Mouse (Mus musculus): ENCODE data around the gene Tmem26.

Tmem26 gene

DNA sequence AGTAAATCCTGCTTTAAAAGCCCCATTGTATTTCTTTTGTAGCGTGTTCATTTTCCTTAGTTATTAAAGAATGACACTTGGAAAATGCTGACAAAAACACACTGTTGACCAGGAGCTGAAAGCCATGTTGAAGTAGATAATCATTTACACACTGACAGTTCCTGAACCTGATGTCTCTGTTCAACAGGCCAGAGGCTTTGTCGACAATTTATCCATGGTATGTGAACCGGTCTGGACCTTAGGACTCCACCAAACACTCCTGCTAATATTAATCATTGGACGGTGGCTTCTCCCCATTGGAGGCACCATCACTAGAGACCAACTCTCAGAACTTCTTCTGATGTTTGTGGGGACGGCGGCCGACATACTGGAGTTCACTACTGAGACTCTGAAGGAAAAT is 27.5 kb downstream of the Tmem26 start:
- DNase-seq (ENCODE audit: low spot score in 2 of 2): no peak

DNA sequence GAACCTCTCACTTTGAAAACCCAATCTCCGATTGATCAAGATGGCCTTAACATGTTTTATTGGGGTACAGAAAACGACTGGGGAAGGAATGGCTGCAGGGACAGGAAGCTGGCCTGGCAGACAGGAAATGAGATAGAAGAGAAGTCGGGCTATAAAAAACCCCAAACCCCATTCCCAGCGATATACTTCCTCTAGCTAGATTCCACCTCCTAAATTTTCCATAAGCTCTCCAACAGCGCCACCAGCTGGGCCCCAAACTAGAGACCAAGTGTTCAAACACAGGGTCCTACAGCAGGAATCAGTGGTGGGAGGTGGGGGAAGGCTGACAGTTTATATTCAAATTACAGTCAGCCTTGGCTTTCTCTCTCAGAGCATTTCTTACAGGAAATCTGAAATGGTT is 35.8 kb downstream of the Tmem26 start:
- DNase-seq (ENCODE audit: low spot score in 2 of 2): no peak

DNA sequence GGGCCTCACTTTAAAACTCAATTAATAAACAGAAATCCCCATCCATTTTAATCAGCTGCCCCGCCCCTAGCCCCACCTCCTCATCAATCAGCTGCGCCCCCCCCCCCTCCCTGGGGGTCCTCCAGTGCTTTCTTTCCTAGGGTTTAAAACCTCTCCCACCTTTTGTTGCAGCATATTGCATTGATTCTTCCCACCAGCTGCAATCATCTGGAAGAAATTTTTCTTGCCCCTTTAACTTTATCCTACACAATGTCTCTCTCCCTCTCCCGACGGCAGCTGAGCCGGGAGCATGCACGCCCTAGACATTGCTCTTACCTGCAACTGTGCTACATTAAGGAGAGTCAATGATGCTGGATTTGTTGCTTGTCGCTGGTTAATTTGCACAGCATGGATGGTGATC is 36.3 kb downstream of the Tmem26 start:
- no peak for DNase-seq (ENCODE audit: low spot score in 2 of 2)

DNA sequence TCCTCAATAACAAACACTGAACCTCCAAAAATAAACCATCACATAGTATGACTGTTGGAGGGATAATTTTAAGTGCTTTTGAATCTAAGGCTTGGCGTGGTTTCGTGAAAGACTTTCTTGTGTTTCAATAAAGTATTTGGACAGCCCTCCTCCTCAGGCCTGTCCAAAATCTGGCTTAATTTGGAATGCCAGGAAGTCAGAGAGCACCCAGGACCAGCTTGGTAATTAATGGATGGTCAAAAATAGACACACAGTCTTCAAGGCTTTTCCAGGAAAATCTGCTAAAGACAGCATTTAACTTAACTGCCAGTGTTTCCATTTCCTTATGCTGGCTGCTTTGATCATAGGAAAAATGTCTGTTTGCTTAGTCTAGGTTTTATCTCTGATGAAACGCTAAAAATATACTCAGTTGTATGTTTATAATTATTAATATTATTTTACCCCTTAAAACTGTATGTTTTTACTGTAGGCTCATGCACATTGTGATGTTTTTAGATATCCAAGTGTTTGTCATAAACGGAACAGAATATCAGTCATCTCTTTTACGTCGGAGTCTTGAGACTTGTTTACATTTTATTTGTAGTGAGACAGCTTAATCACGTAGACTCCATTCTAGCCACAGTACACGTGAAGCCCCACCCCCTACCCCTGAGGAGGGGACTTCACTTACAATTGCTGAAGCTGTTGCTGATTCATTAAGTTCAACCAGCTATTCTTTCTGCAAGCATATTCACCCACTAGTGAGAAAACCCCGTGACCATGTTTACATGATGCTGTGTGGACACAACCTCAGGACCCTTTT is 57.8 kb downstream of the Tmem26 start:
- no peak for DNase-seq (ENCODE audit: low spot score in 2 of 2)

DNA sequence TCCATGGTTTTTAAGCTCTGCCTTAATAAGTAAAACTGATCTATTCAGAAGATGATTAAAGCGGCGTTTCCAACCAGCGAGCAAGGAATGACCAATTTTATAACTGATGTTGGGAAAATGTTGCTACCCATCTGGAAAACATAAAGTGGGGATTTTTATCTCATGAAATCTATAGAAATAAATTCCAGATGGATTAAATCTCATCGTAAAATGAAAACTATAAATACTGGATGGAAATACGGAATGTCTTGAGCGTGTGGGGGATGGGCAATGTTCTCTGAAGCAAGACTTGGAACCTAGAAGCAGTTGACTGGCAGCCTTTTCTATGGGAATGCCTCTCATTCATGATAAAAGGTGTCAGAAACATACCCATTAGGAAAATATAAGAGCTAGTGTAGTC is 59.3 kb downstream of the Tmem26 start:
- DNase-seq (ENCODE audit: low spot score in 2 of 2): no peak

DNA sequence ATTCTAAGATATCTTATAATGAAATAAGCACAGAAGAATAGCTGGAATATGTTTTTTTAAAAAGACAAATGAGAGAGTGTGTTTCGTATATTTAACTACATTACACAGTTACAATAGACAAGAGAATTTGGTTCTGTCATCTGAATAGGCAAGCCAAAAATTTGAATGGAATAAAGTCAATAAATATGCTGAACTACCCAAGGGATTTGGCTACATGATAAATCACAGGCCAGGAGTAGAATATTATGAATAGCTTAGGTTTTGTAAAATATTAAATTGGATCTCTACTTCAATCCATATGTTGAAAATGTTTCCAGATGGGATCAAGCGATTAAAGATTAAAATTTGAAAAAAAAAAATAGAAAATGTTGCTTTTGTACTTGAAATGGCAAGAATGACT is 60.4 kb downstream of the Tmem26 start:
- DNase-seq (ENCODE audit: low spot score in 2 of 2): no peak

DNA sequence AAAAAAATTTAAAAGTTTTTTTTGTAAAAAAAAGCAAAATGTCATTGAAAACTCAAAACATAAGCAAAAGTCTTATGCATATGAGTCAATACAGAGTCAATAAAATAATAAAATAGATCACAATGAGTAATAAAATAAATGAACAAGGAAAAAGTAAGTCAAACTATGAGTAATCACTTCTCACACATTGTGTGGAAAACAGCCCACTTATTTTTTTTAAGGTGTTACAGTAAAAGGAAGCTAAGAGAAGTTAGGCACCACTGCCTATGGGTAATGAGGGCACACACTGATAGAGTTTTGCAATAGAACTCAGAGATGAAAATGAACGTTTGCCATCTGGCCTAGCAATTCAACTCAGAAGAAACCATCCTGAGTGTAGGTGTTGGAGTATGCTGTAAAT is 61.0 kb downstream of the Tmem26 start:
- DNase-seq (ENCODE audit: low spot score in 2 of 2): no peak

DNA sequence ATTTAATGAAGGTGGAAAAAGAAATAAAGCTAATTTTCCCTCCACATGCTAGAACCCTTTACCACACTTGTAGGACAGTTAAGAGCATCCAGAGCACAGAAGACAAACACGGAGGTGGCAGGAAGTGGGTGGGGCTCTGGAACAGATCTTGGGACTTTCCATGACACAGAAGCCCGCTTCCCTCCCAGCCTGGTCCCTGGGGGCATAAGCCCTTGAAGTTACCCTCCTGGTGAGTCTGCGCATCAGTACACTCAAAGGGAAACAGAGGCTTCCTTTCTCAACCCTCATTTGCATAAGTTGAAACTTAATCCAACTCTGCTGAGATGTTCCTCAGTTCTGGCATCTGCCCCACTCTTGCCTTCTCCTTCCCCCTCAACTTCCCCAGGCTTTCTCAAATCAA is 72.0 kb downstream of the Tmem26 start:
- no peak for DNase-seq (ENCODE audit: low spot score in 2 of 2)

DNA sequence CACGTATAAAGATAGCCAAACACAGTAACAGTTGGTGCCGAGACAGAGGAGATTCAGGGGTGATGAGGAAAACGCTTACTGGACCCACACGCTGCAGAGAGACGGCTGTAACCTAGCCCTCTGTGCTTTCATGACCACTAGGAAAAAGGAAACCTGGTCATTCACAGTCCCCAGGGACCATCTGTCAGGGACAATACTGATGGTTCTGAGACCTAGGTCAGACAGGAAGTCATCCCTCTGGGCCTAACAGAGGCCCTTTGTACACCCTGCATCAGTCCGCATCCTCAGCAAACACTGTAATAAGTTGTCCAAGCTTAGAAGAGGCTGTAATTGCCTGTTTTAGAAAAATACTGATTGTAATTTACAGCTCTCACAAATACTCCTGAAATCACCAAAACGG is 76.4 kb downstream of the Tmem26 start:
- no peak for DNase-seq (ENCODE audit: low spot score in 2 of 2)

DNA sequence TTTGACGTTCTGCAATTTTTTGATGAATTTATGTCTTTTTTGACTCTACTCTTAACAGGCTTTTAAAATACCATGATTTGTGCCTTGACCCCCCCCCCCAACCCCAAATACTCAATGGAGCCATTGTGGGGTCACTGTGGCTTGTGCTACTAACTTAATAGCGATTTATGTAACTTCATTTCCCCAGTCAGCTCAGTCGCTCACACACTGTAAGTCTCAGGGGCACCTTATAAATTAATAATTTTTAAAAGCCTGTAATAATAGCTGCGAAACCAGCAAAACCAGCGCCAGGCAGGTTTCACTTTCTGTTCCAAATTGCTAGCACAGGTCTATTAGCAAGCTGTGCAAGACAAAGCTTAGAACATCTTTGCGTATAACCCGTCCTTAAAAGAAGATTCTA is 76.9 kb downstream of the Tmem26 start:
- DNase-seq (ENCODE audit: low spot score in 2 of 2): no peak

DNA sequence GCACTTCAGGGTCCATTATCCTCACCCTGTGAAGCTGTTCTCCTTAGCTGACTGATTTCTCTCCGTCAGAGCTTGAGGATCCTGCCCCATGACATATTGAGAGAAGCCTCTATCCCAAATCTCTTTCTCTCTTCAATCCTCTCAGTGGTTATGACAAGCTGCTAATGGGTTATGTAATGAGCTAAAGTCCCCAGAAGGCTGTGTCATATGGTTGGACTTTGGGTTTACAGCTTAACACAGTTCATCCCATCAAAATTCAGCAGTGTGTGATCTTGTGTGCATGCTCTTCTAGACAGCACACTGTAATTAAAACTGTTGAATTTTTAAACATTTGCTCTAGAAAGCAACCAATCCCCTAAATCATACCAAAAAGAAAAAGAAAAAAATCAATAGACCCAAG is 82.9 kb downstream of the Tmem26 start:
- no peak for DNase-seq (ENCODE audit: low spot score in 2 of 2)

DNA sequence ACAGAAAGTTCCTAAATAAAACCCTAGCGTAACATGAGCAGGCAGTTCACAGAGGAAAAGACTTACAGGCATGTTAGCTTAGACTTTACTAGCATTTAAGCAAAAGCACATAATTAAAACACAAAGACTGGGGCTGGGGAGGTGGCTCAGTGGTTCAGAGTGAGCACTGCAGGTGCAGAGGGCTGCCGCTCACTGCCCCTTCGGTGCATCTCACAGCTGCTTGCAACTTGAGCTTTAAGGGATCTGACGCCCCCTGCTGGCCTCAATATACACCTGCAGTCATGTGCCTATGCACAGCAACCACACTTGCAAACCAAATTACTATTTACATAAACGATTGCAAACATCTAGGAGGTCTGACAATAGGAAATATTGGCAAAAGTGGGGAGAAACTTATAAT is 87.5 kb downstream of the Tmem26 start:
- DNase-seq (ENCODE audit: low spot score in 2 of 2): no peak

DNA sequence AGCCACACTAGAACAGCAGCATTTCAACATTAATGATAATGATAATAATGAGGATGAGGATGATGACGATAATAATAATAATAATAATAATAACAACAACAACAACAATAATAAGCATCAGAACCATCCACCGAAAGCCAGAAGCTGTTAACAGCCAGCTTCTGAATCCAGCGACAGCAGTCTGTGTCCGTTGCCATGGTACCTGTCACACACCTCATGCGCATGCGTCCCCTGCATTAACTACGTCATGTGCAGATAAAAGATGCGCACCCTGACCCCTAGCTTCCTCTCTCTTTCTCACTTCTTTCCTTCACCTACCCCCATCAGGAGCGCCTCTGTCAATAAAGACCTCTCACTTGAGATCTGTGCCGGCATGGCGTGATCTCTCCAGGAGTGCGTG is 89.3 kb downstream of the Tmem26 start:
- no peak for DNase-seq (ENCODE audit: low spot score in 2 of 2)

DNA sequence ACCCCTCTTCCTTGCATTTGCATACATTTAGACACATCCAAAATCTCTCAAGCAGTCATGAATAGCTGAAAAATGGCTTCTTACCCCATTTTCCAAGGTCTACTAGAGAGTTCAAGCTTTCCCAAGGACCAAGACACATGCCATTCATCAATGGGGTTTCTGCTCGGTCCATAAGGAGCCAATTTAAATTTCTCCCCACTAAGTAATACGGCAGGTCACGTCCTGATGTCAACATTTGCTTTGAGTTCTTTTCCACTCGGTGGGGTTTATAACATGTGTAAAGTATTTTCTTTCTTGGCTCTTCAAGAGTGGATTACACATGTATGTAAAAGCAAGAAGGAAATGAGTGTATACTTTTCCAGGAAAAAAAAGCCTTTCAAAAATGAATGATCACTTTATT is 93.8 kb downstream of the Tmem26 start:
- DNase-seq (ENCODE audit: low spot score in 2 of 2): no peak

DNA sequence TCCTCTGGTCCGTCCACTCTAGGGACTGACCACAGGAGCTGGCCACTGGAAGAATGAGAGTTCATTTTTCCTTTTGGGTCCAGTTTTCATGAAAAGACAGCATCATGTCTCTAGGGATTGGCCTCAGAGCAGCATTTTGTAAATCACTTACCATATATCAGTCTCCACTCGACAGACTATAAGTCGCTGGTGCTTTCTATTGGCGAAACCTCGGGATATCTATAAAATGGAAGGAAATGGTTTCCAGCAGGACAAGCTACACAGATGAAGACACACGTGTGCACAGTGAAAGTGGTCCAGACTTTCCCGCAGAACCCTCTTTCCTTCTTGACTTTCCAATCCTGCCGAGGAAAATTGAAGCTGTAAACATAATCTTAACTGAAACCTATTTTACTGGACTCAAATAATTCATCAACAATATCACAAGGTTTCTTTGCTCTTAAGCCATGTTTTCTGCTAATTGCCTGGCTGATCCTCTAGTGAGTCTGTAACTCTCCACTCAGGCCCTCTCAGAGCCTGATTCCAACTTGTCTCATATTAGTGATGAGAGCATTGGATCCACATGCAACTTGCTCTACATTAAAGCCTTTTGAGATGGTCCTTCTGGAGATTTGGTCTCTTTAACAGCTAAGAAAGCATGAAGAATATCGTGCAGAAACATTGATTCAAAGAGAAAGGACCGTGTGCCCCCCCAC is 94.8 kb downstream of the Tmem26 start:
- DNase-seq (ENCODE audit: low spot score in 2 of 2): no peak

DNA sequence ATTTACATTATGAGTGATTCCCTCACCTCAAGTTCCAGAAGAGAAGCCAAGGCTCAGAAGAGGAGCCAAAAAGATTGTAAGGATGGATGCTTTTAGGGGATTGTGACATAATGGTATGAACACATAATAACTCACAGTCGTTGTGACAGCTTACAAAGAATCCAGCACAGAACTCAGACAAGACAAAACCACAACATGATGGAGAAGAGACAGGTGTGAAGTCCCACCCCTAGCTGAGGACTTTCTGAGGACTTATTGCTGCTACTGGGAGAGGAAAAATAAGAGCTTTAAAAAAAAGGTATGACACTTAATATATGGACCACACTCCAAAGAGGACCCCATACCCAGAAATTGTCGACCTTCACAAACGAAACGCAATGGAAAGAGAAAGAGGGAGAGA is 101.1 kb downstream of the Tmem26 start:
- DNase-seq (ENCODE audit: low spot score in 2 of 2): no peak
